Mouse (Mus musculus): Measurements from ENCODE around the gene Entpd1. TPM values are rescaled to one million over a fixed set of nuclear protein-coding genes. Genes with fewer than 3 reads are reported as not detected.

Gene Entpd1
- polyA plus RNA-seq, 1 experiment: 3.2 TPM

DNA sequence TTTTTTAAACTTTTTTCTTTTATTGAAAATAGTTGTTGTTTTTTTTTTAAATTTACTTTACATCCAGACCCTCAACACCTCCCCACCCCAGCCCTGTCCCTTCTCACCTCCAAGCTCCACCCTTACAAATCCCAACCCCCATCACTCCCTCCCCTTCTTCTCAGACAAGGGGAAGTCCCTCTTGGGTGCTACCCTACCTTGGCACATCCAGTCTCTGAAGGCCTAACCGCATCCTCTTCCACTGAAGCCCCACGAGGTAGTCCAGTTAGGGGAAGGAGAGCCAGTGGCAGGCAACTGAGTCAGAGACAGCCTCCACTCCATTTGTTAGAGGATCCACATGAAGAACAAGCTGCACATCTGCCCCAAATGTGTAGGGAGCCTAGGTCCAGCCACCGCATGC is 67.5 kb downstream of the Entpd1 start:
- no peak overlapping the region for H3K4me3 ChIP-seq (ENCODE audit: insufficient read depth, low read length)
- H3K4me1 ChIP-seq (ENCODE audit: control insufficient read depth, insufficient read depth, low read length): no peaks in the 10 kb centered on the region
- no peak for TF ChIP-seq CTCF (IDR thresholded peaks at IDR 0.05; ENCODE audit: borderline replicate concordance, insufficient read depth, low read length)
- no peak for TF ChIP-seq POLR2A (IDR thresholded peaks at IDR 0.05; ENCODE audit: low read depth, low read length)
- H3K27ac ChIP-seq (ENCODE audit: insufficient read depth, low read length): no peak overlapping the region

DNA sequence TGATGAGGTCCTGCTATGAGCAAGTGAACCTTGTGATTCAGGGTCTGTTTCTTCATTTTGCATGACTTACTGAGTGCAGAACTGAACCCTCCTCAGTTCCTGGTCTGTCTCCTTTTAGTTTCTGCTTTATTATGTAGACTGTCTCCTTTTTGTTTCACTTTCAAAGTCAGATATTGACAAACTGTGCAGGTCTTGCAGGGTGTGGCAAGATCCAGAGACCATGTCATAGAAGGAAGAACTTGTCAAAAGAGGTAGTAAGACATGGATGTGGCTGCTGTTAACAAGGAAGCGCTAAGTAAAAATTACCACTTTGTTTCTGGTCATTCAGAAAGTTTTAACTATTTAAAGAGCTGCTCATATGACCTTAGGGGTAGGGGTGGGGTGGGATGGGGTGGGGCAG is 72.0 kb downstream of the Entpd1 start:
- no peak for TF ChIP-seq POLR2A (IDR thresholded peaks at IDR 0.05; ENCODE audit: low read depth, low read length)
- TF ChIP-seq CTCF (IDR thresholded peaks at IDR 0.05; ENCODE audit: borderline replicate concordance, insufficient read depth, low read length): no peak
- Histone ChIP-seq H3K4me3 (ENCODE audit: insufficient read depth, low read length) (no peak overlapping the region), H3K4me1 (ENCODE audit: control insufficient read depth, insufficient read depth, low read length) (no peaks in the 10 kb centered on the region), H3K27ac (ENCODE audit: insufficient read depth, low read length) (no peak overlapping the region)

DNA sequence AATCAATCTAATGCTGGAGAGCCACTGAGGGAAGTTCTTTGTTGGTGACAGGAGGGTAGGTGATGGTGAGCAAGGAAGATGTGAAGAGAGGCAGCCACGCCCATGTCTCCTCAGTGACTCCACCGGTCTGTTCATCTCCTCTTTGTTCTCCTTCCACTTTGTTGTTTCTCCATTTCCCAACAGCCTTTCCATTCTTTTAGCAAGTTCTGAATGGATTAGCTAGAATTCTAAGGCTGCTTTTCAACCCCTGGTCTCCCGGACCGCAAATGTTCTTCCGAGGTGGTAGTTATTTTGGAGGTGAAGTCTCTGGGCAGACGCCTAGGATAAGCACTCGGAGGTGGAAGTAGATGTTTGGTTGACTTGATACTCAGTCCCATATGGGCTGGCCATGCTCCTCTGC is 72.4 kb downstream of the Entpd1 start:
- TF ChIP-seq POLR2A (IDR thresholded peaks at IDR 0.05; ENCODE audit: low read depth, low read length): no peak
- TF ChIP-seq CTCF (IDR thresholded peaks at IDR 0.05; ENCODE audit: borderline replicate concordance, insufficient read depth, low read length): no peak
- Histone ChIP-seq H3K27ac (ENCODE audit: insufficient read depth, low read length) (no peak overlapping the region), H3K4me1 (ENCODE audit: control insufficient read depth, insufficient read depth, low read length) (no peaks in the 10 kb centered on the region), H3K4me3 (ENCODE audit: insufficient read depth, low read length) (no peak overlapping the region)

DNA sequence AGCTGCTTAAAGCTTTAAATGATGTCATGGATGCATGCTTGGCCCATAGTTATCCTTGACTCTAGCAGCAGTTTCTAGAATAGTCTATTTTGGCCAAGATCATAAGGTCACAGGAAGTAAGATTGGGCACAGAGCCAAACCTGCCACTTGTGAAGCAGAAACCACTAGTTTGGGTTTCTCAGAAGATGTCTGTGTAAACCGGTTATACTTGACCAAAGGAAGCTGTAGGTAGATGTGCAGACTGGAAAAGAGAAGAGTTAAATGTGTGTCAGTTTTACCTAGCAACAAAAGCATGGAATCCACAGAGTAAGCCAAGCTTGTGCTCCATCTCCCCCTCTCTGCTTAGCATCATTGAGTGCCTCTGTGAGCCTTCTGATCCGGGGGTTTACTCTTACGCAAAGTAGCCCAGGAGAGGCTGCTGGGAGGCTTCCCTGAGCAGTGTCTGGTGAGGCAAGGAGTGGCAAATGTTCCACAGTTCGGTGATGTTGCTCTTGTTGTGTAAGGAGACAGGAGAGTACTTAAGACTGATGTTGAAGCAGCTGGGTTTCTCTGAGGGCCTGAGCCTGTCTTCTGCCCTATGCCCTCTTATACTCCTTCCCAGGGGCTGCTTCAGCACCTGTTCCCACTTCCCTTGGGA is 75.2 kb downstream of the Entpd1 start:
- Histone ChIP-seq H3K4me3 (ENCODE audit: insufficient read depth, low read length) (no peak overlapping the region), H3K27ac (ENCODE audit: insufficient read depth, low read length) (no peak overlapping the region), H3K4me1 (ENCODE audit: control insufficient read depth, insufficient read depth, low read length) (no peaks in the 10 kb centered on the region)
- no peak for TF ChIP-seq CTCF (IDR thresholded peaks at IDR 0.05; ENCODE audit: borderline replicate concordance, insufficient read depth, low read length)
- no peak for TF ChIP-seq POLR2A (IDR thresholded peaks at IDR 0.05; ENCODE audit: low read depth, low read length)

DNA sequence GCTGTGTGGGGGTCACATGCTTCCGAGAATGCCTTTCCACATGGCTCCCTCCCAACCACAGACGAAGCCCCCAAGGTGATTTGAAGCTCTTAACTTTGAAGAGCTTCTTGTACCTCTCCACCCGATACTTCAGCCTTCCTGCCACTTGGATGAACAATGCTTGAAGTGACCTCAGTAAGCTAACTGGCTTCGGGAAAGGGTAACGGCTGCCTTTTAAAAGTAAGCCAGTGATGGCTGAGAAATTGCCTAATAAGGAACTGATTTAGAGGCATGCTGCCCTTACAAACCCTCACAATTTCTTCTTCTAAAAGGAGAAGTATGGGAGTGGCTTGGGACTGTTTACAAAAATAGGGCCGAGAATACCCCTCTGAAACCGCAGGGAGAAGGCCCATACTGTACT is 81.0 kb downstream of the Entpd1 start:
- Histone ChIP-seq H3K27ac (ENCODE audit: insufficient read depth, low read length) (no peak overlapping the region), H3K4me3 (ENCODE audit: insufficient read depth, low read length) (no peak overlapping the region), H3K4me1 (ENCODE audit: control insufficient read depth, insufficient read depth, low read length) (no peaks in the 10 kb centered on the region)
- TF ChIP-seq POLR2A (IDR thresholded peaks at IDR 0.05; ENCODE audit: low read depth, low read length): no peak
- TF ChIP-seq CTCF (IDR thresholded peaks at IDR 0.05; ENCODE audit: borderline replicate concordance, insufficient read depth, low read length): no peak

DNA sequence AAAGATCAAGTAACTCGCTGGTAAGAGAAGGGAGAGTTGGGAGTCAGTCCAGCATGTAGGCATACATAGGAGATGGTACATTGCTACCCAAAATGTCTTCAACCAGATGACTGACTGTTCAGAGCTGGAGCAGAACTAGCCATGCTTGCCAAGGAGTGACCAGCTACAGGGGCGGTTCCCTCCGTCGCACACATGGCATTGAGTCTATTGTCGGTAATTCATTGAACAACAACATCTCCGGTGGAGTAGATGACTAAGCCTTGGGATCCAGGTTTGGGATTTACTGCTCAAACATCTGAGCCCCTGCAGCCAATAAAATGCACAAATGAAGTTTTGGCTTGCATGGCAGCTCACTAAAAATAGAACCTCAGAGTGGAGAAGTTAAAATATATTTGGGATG is 84.0 kb downstream of the Entpd1 start:
- H3K4me1 ChIP-seq (ENCODE audit: control insufficient read depth, insufficient read depth, low read length): no peaks in the 10 kb centered on the region
- no peak overlapping the region for H3K4me3 ChIP-seq (ENCODE audit: insufficient read depth, low read length)
- no peak for TF ChIP-seq CTCF (IDR thresholded peaks at IDR 0.05; ENCODE audit: borderline replicate concordance, insufficient read depth, low read length)
- TF ChIP-seq POLR2A (IDR thresholded peaks at IDR 0.05; ENCODE audit: low read depth, low read length): no peak
- H3K27ac ChIP-seq (ENCODE audit: insufficient read depth, low read length): no peak overlapping the region

DNA sequence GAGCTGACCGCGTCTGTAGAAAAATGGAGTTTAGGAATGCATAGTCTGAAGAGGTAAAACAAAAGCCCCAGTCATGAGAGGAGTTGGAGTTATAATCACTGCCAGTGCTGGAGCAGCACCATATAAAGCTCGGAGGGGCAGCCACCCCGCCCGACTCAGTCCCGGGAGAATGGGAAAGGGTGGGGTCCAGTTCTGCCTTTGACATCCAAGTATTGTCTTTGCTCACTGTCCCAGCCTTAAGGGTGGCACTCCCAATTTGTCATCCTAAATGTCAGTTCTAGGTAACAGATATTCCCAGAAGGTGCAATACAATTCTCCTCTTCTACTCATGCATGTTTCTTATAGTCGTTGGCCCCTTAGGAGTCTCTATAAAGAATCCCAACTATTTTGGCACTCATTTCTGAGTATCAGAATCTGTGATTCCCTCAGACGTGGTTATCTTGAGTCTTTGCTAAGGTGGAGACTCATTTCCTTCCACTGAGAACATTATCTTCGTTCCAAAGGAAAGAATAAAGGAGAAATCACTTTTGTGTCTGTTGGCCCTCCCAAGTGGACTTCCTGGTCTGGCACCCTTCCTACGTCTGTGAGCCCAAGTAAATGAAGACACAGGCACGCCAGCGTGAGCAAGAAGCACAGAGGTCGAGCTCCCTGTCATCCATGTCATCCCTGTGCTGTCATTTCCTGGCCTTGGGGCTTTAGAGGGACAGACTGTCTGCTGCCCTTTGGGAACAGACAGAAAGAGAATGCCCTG is 86.1 kb downstream of the Entpd1 start:
- TF ChIP-seq CTCF (IDR thresholded peaks at IDR 0.05; ENCODE audit: borderline replicate concordance, insufficient read depth, low read length): no peak
- no peak for TF ChIP-seq POLR2A (IDR thresholded peaks at IDR 0.05; ENCODE audit: low read depth, low read length)

DNA sequence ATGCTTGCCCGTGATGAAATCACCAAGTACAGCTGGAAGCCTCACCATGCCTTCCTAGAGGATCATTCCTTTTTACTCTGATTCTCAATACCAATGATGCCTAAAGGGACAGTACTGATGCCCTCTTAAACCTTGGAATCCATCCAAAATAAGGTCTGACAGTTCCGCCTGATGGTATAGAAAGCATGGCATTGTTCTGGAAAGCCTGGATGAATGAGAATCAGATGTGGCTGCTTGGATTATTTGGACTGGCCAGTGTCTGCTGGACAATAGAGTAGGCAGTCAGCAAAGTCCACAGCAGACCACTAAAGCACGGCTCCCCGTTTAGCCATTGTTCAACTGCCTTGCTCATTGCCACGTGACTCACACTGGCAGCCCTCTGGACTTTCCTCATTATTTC is 87.7 kb downstream of the Entpd1 start:
- H3K4me3 ChIP-seq (ENCODE audit: insufficient read depth, low read length): no peak overlapping the region
- H3K27ac ChIP-seq (ENCODE audit: insufficient read depth, low read length): no peak overlapping the region
- TF ChIP-seq POLR2A (IDR thresholded peaks at IDR 0.05; ENCODE audit: low read depth, low read length) (no peak), CTCF (IDR thresholded peaks at IDR 0.05; ENCODE audit: borderline replicate concordance, insufficient read depth, low read length) (no peak)
- H3K4me1 ChIP-seq (ENCODE audit: control insufficient read depth, insufficient read depth, low read length): no peaks in the 10 kb centered on the region

More for the DNA sequence above, 86.1 kb downstream of the Entpd1 start:
- no peak overlapping the region for H3K27ac ChIP-seq (ENCODE audit: insufficient read depth, low read length)
- no peaks in the 10 kb centered on the region for H3K4me1 ChIP-seq (ENCODE audit: control insufficient read depth, insufficient read depth, low read length)
- H3K4me3 ChIP-seq (ENCODE audit: insufficient read depth, low read length): no peak overlapping the region

DNA sequence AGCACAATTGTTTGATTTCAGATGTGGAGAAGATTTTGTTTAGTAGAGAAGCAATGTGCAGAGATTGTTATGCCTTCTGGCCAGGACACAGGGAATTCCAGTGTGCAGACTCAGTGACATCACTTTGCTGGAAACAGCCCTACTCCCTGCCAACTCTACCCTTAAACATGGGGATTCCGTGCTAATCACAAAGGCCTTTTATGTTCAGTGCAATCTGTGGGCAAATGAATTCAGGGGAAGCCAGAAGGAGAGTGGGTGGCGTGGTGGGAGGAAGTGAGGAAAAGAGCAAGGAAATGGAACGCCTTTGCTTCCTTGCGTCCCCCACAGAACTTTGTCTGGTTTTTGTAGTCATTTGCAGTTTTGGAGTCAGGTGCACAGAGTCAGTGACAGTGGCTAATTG is 90.2 kb downstream of the Entpd1 start:
- Histone ChIP-seq H3K4me3 (ENCODE audit: insufficient read depth, low read length) (no peak overlapping the region), H3K27ac (ENCODE audit: insufficient read depth, low read length) (no peak overlapping the region), H3K4me1 (ENCODE audit: control insufficient read depth, insufficient read depth, low read length) (no peaks in the 10 kb centered on the region)
- TF ChIP-seq POLR2A (IDR thresholded peaks at IDR 0.05; ENCODE audit: low read depth, low read length): no peak
- no peak for TF ChIP-seq CTCF (IDR thresholded peaks at IDR 0.05; ENCODE audit: borderline replicate concordance, insufficient read depth, low read length)

DNA sequence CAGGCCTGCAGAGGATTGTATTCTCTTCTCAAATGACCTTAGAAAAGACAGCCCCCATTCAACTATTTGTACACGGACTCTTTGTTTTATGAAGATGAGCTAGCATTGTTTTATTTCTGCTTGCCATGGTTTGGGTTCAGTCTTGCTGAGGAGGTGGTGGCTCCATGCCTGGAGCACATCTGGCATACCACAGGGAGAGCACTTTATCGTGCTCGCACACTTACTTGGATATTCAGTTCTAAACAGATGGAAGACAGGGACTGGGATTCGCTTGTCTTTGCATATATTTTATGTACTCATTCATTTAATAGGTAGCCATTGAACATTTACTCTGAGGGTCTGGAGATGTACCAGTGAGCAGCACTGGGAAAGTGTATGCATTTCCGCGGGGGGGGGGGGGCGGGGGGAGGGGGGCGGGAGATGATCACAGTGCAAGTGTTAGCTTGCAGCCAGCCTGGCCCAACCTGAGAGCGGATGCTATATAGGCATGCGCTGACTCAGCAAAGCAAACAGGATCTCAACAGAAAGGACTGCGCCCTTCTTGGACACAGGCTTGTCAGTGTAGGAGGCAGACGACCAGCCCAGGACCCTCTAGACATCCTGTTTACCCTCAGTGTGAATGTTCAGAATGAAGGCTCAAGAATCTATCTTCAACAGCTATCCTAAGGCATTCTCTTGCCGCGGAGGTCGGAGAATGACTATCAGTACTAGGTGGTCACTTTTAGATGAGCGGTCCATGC is 100.9 kb downstream of the Entpd1 start:
- no peak for TF ChIP-seq CTCF (IDR thresholded peaks at IDR 0.05; ENCODE audit: borderline replicate concordance, insufficient read depth, low read length)
- no peak for TF ChIP-seq POLR2A (IDR thresholded peaks at IDR 0.05; ENCODE audit: low read depth, low read length)
- Histone ChIP-seq H3K4me3 (ENCODE audit: insufficient read depth, low read length) (no peak overlapping the region), H3K27ac (ENCODE audit: insufficient read depth, low read length) (no peak overlapping the region), H3K4me1 (ENCODE audit: control insufficient read depth, insufficient read depth, low read length) (no peaks in the 10 kb centered on the region)

Measured in embryonic fibroblast, embryonic 13.5 days (primary cell).